Mouse (Mus musculus) forebrain, embryonic 11.5 days (tissue): ENCODE measurements around the gene Hspb2. TPM values are rescaled to one million over a fixed set of nuclear protein-coding genes. Genes with fewer than 3 reads are reported as not detected.

Source experiments
- ATAC-seq: fragments of 200-750 bp; cut with Nextera tagmentation; replicated peaks from 2 replicates; pipeline ENCODE4 v1.8.0; 2017; ENCODE audit warnings: moderate TSS enrichment; ENCODE audit not compliant: low FRiP score
- DNase-seq: peaks from one replicate; pipeline ENCODE4 v3.0.0-alpha.2; 2017; ENCODE audit warnings: low spot score
- H3K27ac ChIP-seq: fragments of 300-500 bp; sonication (generic); 2 replicates; pipeline ENCODE4 v1.5.1; 2014; ENCODE audit warnings: low read depth, low read length
- H3K27me3 ChIP-seq: fragments of 300-500 bp; sonication (generic); 2 replicates; pipeline ENCODE4 v1.6.1; 2014; ENCODE audit warnings: mild to moderate bottlenecking, low read length, mixed read lengths; ENCODE audit not compliant: control insufficient read depth, insufficient read depth
- H3K36me3 ChIP-seq: fragments of 300-500 bp; sonication (generic); 2 replicates; pipeline ENCODE4 v1.6.1; 2014; ENCODE audit warnings: mild to moderate bottlenecking, low read length, moderate library complexity, mixed read lengths; ENCODE audit not compliant: control insufficient read depth, insufficient read depth
- H3K4me1 ChIP-seq: fragments of 300-500 bp; sonication (generic); replicated peaks from 2 replicates; pipeline ENCODE4 v1.6.1; 2014; ENCODE audit warnings: low read length, mixed read lengths; ENCODE audit not compliant: control insufficient read depth, insufficient read depth
- H3K4me2 ChIP-seq: fragments of 300-500 bp; sonication (generic); 2 replicates; pipeline ENCODE4 v1.6.1; 2014; ENCODE audit warnings: low read depth, mild to moderate bottlenecking, low read length, moderate library complexity, mixed read lengths; ENCODE audit not compliant: severe bottlenecking
- H3K4me3 ChIP-seq: fragments of 300-500 bp; sonication (generic); 2 replicates; pipeline ENCODE4 v1.5.1; 2014; ENCODE audit warnings: low read depth, low read length
- H3K9ac ChIP-seq: fragments of 300-500 bp; sonication (generic); 2 replicates; pipeline ENCODE4 v1.6.1; 2014; ENCODE audit warnings: low read length
- H3K9me3 ChIP-seq: fragments of 300-500 bp; sonication (generic); 2 replicates; pipeline ENCODE4 v1.6.1; 2016; ENCODE audit warnings: low read length, mixed read lengths; ENCODE audit not compliant: control insufficient read depth
- WGBS: fragments of 180-500 bp; shearing (Covaris S2); extraction: QIAGEN DNeasy Blood & Tissue Kit; methylation state at CpG from one replicate; pipeline ENCODE4 v1.1.7; 2014; 5-methylcytosine and 5-hydroxymethylcytosine counted together
- polyA plus RNA-seq: library from polyadenylated mRNA; unstranded; fragments of >200 nt; fragmentation: Nextera tagmentation; extraction: Ambion mirVana; gene quantifications from 2 replicates; pipeline ENCODE4 v1.2.1, GENCODE M21; 2014

Hspb2 gene
- polyA plus RNA-seq, 1 experiment from 2014 or later: not detected

DNA sequence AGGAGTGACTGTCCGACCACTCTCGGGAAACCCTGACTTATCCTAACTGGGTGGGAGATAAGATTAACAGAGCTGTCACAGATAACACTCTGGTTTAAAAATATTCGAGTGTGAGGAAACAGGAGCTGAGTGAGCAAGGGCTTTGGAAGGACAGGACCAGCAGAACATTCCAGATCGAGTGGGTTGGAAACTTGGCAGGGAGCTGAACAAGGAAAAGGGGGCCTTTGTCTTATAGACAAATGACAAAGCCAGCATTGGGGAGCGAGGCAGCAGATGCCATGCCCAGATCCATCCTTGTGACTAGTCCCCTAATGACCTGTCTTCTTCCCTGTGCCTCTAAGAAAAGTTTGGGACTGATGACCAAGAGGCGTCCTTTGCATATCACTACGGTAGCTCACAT lies 1.8 kb upstream of the Hspb2 start:
- no peak overlapping the region for H3K4me2 ChIP-seq
- no peaks in the 10 kb centered on the region for H3K4me1 ChIP-seq
- DNase-seq: no peak
- no peak for ATAC-seq
- no peak overlapping the region for H3K27ac ChIP-seq
- H3K9ac ChIP-seq: no peak overlapping the region
- no peaks in the 10 kb centered on the region for H3K27me3 ChIP-seq
- H3K9me3 ChIP-seq: no peaks in the 10 kb centered on the region
- H3K36me3 ChIP-seq: no peaks in the 10 kb centered on the region
- WGBS: 81% methylated on average over 7 of the region's 7 CpGs
- H3K4me3 ChIP-seq: no peak overlapping the region

DNA sequence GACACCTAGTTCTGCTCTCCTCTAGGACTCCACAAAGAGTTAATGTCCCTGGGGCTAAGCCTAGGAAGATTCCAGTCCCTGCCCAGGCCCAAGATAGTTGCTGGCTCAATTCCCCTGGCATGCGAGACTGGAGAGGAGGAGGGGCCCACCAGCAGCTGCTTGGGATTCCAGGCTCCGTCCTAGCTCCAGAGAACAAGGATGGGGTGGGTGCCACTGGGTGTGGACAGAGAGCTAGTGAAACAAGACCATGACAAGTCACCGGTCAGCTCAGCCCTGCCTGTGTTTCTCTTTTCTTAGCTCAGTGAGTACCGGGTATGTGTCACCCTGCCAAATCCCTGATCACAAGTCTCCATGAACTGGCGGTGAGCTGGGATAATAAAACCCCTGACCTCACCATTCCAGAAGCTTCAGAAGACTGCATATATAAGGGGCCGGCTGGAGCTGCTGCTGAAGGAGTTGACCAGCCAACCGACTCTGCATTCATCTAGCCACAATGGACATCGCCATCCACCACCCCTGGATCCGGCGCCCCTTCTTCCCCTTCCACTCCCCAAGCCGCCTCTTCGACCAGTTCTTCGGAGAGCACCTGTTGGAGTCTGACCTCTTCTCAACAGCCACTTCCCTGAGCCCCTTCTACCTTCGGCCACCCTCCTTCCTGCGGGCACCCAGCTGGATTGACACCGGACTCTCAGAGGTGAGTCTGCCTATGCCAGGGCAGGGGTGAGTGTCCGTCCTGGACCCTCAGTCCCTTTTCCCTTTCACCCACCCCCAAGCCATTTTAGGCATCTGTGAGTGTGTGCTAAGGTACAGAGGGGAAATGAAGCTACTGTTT lies 846 bp upstream of the Hspb2 start:
- Histone ChIP-seq H3K4me2 (no peak overlapping the region), H3K4me1 (no peaks in the 10 kb centered on the region), H3K27me3 (no peaks in the 10 kb centered on the region), H3K9ac (no peak overlapping the region), H3K27ac (no peak overlapping the region), H3K4me3 (no peak overlapping the region), H3K36me3 (no peaks in the 10 kb centered on the region), H3K9me3 (no peaks in the 10 kb centered on the region)
- ATAC-seq (no peak), DNase-seq (no peak)
- 81% methylated on average over 17 of the region's 17 CpGs for WGBS

DNA sequence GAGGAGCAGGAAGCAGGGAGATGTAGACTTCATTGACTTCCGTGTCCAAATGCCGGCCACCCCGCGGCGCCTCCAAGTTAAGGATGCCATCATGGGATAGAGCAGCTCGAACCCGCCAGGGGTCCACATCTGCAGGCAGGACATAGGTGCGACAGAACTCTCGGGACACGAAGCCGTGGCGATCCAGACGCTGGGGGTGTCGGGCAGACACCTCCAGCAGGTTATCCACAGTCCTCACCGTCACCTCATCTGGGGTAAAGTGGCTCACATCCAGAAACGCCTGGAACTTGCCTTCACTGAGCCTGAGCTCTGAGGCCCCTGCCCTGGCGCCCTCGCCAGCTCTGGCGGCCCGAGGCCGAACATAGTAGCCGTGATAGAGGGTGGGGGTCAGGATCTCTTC lies 831 bp downstream of the Hspb2 start, which contains the start of gene Cryab:
TSS of gene Cryab (plus strand) at position 3 of the 400 bp plus-strand sequence.
- H3K4me3 ChIP-seq: no peak within 1 kb of the TSS
- 0 out of 2 replicates have a peak, but pooled peaks cover 2% of the 10 kb centered on the region for H3K4me1 ChIP-seq
- H3K27me3 ChIP-seq: 0 out of 2 replicates have a peak, but pooled peaks cover 3% of the 10 kb centered on the region
- no peak for DNase-seq
- no peaks in the 10 kb centered on the region for H3K9me3 ChIP-seq
- H3K4me2 ChIP-seq: no peak within 1 kb of the TSS
- WGBS: 84% methylated on average over 22 of the region's 22 CpGs
- no peak within 1 kb of the TSS for H3K27ac ChIP-seq
- H3K9ac ChIP-seq: no peak within 1 kb of the TSS
- H3K36me3 ChIP-seq: no peaks in the 10 kb centered on the region
- no peak for ATAC-seq

DNA sequence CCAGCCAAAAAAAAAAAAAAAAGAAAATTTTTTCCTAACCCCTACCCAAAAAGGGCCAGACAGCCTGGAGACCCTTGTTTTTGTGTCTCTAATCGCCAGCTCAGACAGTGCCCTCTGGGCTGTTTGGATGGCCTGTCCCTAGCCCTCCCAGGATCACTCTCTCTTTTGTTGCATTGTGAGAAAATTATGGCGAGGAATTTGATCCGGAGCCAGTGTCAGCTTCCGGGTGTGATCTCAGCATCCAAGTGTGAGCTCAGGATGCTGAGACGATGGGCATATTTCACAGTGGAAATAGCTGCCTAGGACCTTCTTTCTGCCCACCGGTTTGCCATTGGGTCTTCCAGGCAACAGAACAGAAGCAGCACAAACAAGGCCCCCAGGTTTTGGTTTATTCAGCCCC lies 1.4 kb downstream of the Hspb2 start:
- no peak for ATAC-seq
- H3K27me3 ChIP-seq: 0 out of 2 replicates have a peak, but pooled peaks cover 3% of the 10 kb centered on the region
- WGBS: 77% methylated on average over 6 of the region's 6 CpGs

DNA sequence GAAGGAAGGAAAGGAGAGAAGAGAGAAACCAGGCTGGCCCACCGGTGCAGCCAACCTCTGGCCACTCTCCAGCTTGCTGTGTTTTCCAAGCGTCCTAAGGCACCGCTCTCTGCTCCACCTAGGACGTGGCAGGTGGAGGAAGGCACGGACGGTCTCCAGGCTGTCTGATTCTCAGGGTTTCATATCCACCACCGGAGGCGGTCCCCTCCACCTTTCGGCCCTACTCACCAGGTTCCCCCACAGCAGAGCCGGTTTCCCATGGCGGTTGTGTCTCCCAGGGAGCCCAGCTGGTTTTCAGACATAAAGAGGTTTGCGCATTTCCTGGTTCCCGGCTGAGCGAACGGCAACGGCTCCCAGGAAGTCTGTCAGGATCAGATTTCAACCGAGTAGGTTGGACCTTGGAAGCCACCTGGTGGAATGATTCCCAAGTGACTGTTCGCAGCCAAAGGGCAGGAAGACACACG lies 5.9 kb downstream of the Hspb2 start, which contains the start of gene 2310030G06Rik:
TSS of gene 2310030G06Rik (minus strand) at position 323 of the 464 bp plus-strand sequence.
- WGBS: 1% methylated on average over 19 of the region's 19 CpGs
- Histone ChIP-seq H3K27ac (no peak within 1 kb of the TSS), H3K36me3 (no peaks in the 10 kb centered on the region), H3K4me2 (peak within 1 kb of the TSS; percentile 62), H3K4me3 (peak within 1 kb of the TSS; percentile 30), H3K9me3 (no peaks in the 10 kb centered on the region), H3K27me3 (0 out of 2 replicates have a peak, but pooled peaks cover 3% of the 10 kb centered on the region), H3K4me1 (0 out of 2 replicates have a peak, but pooled peaks cover 2% of the 10 kb centered on the region), H3K9ac (peak within 1 kb of the TSS; percentile 41; the same call in 1 of the 2 replicates)
- ATAC-seq (no peak), DNase-seq (no peak)

More for the DNA sequence above, 1.4 kb downstream of the Hspb2 start:
- H3K36me3 ChIP-seq: no peaks in the 10 kb centered on the region
- no peaks in the 10 kb centered on the region for H3K9me3 ChIP-seq
- 0 out of 2 replicates have a peak, but pooled peaks cover 2% of the 10 kb centered on the region for H3K4me1 ChIP-seq
- no peak overlapping the region for H3K27ac ChIP-seq
- DNase-seq: no peak
- H3K9ac ChIP-seq: no peak overlapping the region
- H3K4me3 ChIP-seq: no peak overlapping the region
- H3K4me2 ChIP-seq: no peak overlapping the region

DNA sequence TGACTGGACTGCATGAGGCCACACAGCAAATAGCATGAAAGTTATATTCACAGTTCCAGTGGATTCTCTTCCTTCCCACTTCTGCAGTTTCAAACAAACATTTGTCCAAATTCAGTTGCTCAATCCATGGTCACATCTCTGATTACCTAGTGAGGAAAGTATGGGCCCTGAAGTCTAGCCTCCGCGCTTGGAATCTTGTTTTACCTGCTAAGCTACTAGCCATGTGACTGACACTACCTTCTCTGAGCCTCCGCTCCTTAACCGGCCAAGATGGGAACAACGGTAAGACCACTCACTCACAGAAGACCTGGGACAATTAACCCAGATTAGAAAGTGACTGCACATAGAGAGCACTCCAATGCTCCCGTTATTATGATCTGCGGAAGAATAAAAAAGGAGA lies 6.3 kb downstream of the Hspb2 start:
- Histone ChIP-seq H3K9ac (peak overlapping the region; percentile 41; the same call in 1 of the 2 replicates), H3K4me1 (0 out of 2 replicates have a peak, but pooled peaks cover 2% of the 10 kb centered on the region)
- 15% methylated on average over 7 of the region's 7 CpGs for WGBS

DNA sequence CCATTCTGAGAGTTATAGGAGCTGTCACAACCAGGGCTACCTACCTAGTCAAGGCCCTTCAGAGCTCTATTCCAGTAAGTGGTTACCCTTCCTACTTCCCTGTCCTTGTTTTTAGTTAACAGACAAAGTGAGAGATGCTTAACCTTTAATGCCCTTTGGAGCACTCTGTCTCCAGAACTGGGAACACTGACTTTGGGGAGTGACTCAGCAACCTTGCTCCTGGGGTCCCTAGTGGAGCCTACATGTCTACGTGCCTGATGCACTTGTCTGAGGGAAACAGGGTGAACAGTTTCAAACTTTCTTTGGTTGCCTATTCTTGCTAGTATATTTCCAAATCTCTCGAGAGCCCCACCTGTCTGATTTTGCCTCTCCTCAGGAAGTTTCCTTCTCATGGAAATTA lies 9.4 kb downstream of the Hspb2 start:
- H3K9me3 ChIP-seq: no peaks in the 10 kb centered on the region
- WGBS: 80% methylated on average over 2 of the region's 2 CpGs
- no peak overlapping the region for H3K27ac ChIP-seq
- H3K36me3 ChIP-seq: no peaks in the 10 kb centered on the region
- H3K4me2 ChIP-seq: no peak overlapping the region
- no peak overlapping the region for H3K9ac ChIP-seq
- H3K4me3 ChIP-seq: no peak overlapping the region
- DNase-seq: no peak
- no peak for ATAC-seq
- 0 out of 2 replicates have a peak, but pooled peaks cover 4% of the 10 kb centered on the region for H3K4me1 ChIP-seq
- H3K27me3 ChIP-seq: 0 out of 2 replicates have a peak, but pooled peaks cover 3% of the 10 kb centered on the region

More for the DNA sequence above, 6.3 kb downstream of the Hspb2 start:
- Histone ChIP-seq H3K36me3 (no peaks in the 10 kb centered on the region), H3K27me3 (0 out of 2 replicates have a peak, but pooled peaks cover 3% of the 10 kb centered on the region), H3K9me3 (no peaks in the 10 kb centered on the region), H3K27ac (no peak overlapping the region), H3K4me3 (peak overlapping the region; percentile 30), H3K4me2 (peak overlapping the region; percentile 62)
- no peak for DNase-seq
- ATAC-seq: no peak

- Histone ChIP-seq H3K27me3 (0 out of 2 replicates have a peak, but pooled peaks cover 3% of the 10 kb centered on the region), H3K4me2 (no peak overlapping the region), H3K27ac (no peak overlapping the region), H3K36me3 (no peaks in the 10 kb centered on the region), H3K9me3 (no peaks in the 10 kb centered on the region), H3K4me3 (no peak overlapping the region), H3K9ac (no peak overlapping the region), H3K4me1 (0 out of 2 replicates have a peak, but pooled peaks cover 4% of the 10 kb centered on the region)
- no peak for ATAC-seq
- no peak for DNase-seq
- 83% methylated on average over 3 of the region's 3 CpGs for WGBS
Measured at GRCm38 (mm10) chr9:50742261-50742660, 9.9 kb downstream of the Hspb2 start.
